Mouse (Mus musculus) C2C12 (cell line): ENCODE measurements around the gene Gimap7. TPM values are rescaled to one million over a fixed set of nuclear protein-coding genes. Genes with fewer than 3 reads are reported as not detected.
"Not testable (repeated sequence)": the region's sequence is repeated elsewhere in the genome, so short reads cannot be mapped to it uniquely, and the experiment has no call there.

Experiments
- H3K27me3 ChIP-seq: one replicate; pipeline ENCODE4 v1.6.1; 2011; ENCODE audit not compliant: control insufficient read depth, insufficient read depth, insufficient read length
- H3K36me3 ChIP-seq: one replicate; pipeline ENCODE4 v1.6.1; 2011; ENCODE audit not compliant: control insufficient read depth, insufficient read depth
- H3K4me3 ChIP-seq: one replicate; pipeline ENCODE4 v1.5.1; 2011; ENCODE audit warnings: mild to moderate bottlenecking, control low read depth; ENCODE audit not compliant: poor library complexity, insufficient read depth, severe bottlenecking
- H3K79me2 ChIP-seq: one replicate; pipeline ENCODE4 v1.6.1; 2011; ENCODE audit not compliant: control insufficient read depth, insufficient read depth
- H3K79me3 ChIP-seq: one replicate; pipeline ENCODE4 v1.6.1; 2011; ENCODE audit warnings: low read depth, control low read depth
- H3ac ChIP-seq: one replicate; pipeline ENCODE3; 2011; ENCODE audit warnings: low read depth; ENCODE audit not compliant: control insufficient read depth, insufficient read length
- CEBPB ChIP-seq: IDR thresholded peaks from one replicate; pipeline ENCODE4 v1.6.1; 2011; ENCODE audit warnings: low read depth, mild to moderate bottlenecking, control low read depth, moderate library complexity
- CTCF ChIP-seq: IDR thresholded peaks from one replicate; pipeline ENCODE4 v1.5.1; 2011; ENCODE audit not compliant: control insufficient read depth, insufficient read depth, insufficient read length
- FOSL1 ChIP-seq: IDR thresholded peaks from one replicate; pipeline ENCODE4 v1.8.0; 2011; ENCODE audit warnings: mild to moderate bottlenecking, low read length; ENCODE audit not compliant: poor library complexity, insufficient read depth, severe bottlenecking
- MAX ChIP-seq: IDR thresholded peaks from one replicate; pipeline ENCODE4 v1.6.1; 2011; ENCODE audit warnings: mild to moderate bottlenecking, control low read depth
- MYOD1 ChIP-seq: IDR thresholded peaks from one replicate; pipeline ENCODE4 v1.6.1; 2011; ENCODE audit warnings: low read depth; ENCODE audit not compliant: control insufficient read depth, insufficient read length
- MYOG ChIP-seq: IDR thresholded peaks from one replicate; pipeline ENCODE4 v1.6.1; 2011; ENCODE audit not compliant: control insufficient read depth, insufficient read length; ENCODE audit errors: extremely low read depth
- USF1 ChIP-seq: IDR thresholded peaks from one replicate; pipeline ENCODE4 v1.6.1; 2011; ENCODE audit warnings: low read depth, mild to moderate bottlenecking, control low read depth, moderate library complexity
- polyA plus RNA-seq: library from polyadenylated mRNA; unstranded; fragments of >200 nt; fragmentation: generic; extraction: Trizol; gene quantifications from one replicate; pipeline ENCODE4 v1.2.1, GENCODE M21; 2012; ENCODE audit warnings: missing spikeins

The Gimap7 gene
- polyA plus RNA-seq, 1 experiment = not detected

- TF ChIP-seq MYOD1 (no peak), USF1 (no peak), FOSL1 (no peak)
- H3ac ChIP-seq = no peak overlapping the region
- H3K4me3 ChIP-seq = no peak overlapping the region
- no peaks in the 10 kb centered on the region for H3K79me2 ChIP-seq
- H3K36me3 ChIP-seq = no peaks in the 10 kb centered on the region
- H3K79me3 ChIP-seq = no peaks in the 10 kb centered on the region
- H3K27me3 ChIP-seq = no peaks in the 10 kb centered on the region
Observed at GRCm38 (mm10) chr6:48681472-48682090, 36.8 kb upstream of the Gimap7 start.

- H3K4me3 ChIP-seq = no peak overlapping the region
- no peaks in the 10 kb centered on the region for H3K79me3 ChIP-seq
- no peaks in the 10 kb centered on the region for H3K27me3 ChIP-seq
- no peaks in the 10 kb centered on the region for H3K36me3 ChIP-seq
- TF ChIP-seq CTCF = no peak
- TF ChIP-seq MYOG = no peak
- no peak for TF ChIP-seq CEBPB
- no peak for TF ChIP-seq MAX
- TF ChIP-seq MYOD1 = no peak
- no peak overlapping the region for H3ac ChIP-seq
- H3K79me2 ChIP-seq = no peaks in the 10 kb centered on the region
Observed at GRCm38 (mm10) chr6:48682271-48682670, 36.1 kb upstream of the Gimap7 start.

DNA sequence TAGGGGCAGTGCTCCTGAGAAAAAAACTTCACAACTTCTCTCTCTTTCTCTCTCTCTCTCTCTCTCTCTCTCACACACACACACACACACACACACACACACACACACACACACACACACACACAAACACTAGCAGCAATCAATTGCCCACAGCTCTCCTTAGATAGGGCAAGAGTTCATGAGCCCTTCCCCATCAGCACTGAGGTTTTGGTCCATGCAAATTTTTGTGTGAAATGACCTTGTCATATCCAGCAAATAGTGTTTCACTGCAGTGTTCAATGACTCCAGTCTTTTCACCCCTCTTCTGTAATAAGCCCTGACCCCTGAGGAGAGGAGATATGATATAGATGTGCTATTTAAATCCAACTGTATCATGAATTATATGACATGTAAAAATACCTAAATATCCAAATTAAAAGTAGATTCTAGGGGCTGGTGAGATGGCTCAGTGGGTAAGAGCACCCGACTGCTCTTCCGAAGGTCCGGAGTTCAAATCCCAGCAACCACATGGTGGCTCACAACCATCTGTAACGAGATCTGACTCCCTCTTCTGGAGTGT lies 35.1 kb upstream of the Gimap7 start:
- H3K79me2 ChIP-seq, H3K79me3 ChIP-seq, H3K36me3 ChIP-seq, H3K4me3 ChIP-seq, H3K27me3 ChIP-seq, H3ac ChIP-seq: not testable (repeated sequence)

DNA sequence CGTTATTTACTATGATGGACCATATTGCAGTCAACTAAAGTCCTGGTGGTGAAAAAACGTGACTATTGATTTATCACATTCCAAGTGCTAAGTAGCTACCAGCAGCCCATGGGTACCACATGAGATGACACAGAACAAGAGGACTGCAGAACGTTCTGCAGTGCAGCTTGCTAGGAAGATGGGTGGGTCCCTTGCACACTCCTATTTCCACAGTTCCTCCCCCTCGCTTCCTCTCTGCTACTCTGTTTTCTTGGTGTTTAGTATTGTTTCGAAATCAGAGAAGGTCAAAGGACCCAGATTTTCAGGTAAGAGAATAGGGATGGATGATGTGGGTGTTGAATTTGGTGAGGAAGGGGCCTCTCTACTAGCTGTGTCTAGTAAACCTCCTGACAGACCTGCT lies 34.1 kb upstream of the Gimap7 start, which contains the start of gene Gimap4:
Gimap4 (plus strand) TSS at position 231 of the 400 bp plus-strand sequence.
- Histone ChIP-seq H3K27me3 (no peaks in the 10 kb centered on the region), H3K4me3 (no peak within 1 kb of the TSS), H3K79me3 (no peaks in the 10 kb centered on the region), H3ac (no peak within 1 kb of the TSS), H3K79me2 (no peaks in the 10 kb centered on the region), H3K36me3 (no peaks in the 10 kb centered on the region)
- no peak for TF ChIP-seq MAX
- TF ChIP-seq MYOG = no peak

DNA sequence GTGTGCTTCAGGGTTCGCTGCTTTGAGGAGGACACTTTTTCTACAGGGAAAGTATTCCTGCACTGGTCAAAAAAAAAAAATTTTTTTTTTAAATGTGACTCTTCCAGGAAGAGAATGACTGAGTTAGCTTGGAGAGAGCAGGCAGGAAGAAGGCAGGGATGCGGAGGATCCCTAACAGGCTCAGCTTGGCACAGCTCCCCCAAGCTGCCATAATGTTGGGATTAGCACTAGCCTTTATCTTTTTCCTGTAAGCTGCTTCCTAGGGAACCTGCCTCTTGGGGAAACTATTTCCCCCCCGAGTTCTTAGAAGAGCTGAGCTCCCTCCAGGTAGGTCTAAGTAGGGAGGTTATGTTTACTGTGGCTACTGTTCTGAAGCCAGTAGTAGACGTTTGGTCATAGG lies 33.6 kb upstream of the Gimap7 start:
- no peak overlapping the region for H3ac ChIP-seq
- no peaks in the 10 kb centered on the region for H3K79me2 ChIP-seq
- H3K36me3 ChIP-seq = no peaks in the 10 kb centered on the region
- no peak overlapping the region for H3K4me3 ChIP-seq
- no peaks in the 10 kb centered on the region for H3K79me3 ChIP-seq
- no peak for TF ChIP-seq MYOD1
- H3K27me3 ChIP-seq = no peaks in the 10 kb centered on the region

GRCm38 (mm10) chr6:48685251-48685650 lies 33.2 kb upstream of the Gimap7 start:
- H3K36me3 ChIP-seq = no peaks in the 10 kb centered on the region
- no peaks in the 10 kb centered on the region for H3K27me3 ChIP-seq
- no peaks in the 10 kb centered on the region for H3K79me2 ChIP-seq
- TF ChIP-seq CTCF (no peak), CEBPB (no peak), FOSL1 (no peak), USF1 (no peak), MYOD1 (no peak), MAX (no peak), MYOG (no peak)
- no peaks in the 10 kb centered on the region for H3K79me3 ChIP-seq
- no peak overlapping the region for H3K4me3 ChIP-seq
- no peak overlapping the region for H3ac ChIP-seq
